Mouse (Mus musculus): ENCODE measurements around the gene Adarb2.

The Adarb2 gene

DNA sequence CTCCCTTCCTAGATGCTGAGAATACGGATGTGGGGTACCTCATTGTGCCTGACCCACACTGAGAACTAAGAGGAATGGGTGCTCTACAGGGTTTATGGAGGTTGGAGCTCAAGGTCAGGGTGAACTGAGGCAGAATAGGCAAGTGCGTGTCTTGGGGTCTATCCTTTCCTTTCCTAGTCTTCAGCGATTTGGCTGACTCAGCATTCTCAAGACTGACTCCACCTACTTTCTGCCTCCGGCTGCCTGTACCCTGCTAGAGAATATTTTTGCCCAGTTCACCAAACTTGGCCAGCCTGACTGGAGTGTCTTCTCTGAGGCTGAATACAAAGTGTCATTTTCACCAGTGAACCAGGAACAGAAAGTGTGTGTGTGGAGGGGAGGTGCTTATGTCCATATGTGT lies 163.4 kb downstream of the Adarb2 start:
- DNase-seq (ENCODE audit: extremely low spot score, low spot score), result no peak

DNA sequence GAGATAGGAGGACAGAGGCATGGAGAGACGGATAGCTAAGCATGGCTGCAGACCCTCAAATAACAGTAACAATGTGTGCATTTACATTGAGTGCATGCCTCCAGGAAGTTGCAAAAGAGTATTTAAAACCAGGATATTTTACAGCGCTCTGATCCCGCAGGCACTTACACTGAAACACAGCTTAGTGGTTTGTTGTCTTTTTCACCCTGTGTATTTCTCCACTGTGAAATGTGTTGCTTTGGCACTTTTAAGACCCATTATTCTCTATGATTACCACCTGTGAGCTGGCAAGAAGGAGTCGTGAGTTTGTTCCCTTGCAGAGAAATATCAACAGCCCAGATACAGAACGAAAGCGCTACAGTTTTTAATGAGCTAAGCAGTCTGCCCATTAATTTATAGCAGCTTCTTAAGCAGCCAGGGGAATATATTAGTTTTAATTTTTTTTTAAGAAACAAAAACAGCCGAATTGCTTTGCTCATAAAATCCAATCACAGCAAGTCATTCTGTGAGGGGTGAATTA lies 167.3 kb downstream of the Adarb2 start:
- no peak for DNase-seq (ENCODE audit: extremely low spot score, low spot score)

DNA sequence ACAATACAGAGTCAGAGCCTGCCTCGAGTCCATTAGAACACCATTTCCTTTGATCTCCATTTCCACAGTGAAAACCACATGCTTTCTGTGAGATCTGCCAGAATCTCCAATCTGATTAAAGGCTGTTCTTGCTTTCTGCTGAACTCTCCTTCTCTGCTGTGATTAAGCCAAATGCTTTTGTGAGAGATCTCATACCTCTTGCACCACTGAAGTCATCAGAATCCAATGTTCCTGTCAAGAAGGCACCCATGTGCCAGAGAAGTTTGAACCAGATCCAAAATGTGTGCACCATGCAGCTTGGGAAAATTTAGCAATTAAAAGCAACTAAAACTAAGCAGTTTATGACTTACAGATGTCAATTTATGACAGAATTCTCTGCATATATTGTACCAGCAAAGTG lies 185.9 kb downstream of the Adarb2 start:
- DNase-seq (ENCODE audit: extremely low spot score, low spot score), result no peak

DNA sequence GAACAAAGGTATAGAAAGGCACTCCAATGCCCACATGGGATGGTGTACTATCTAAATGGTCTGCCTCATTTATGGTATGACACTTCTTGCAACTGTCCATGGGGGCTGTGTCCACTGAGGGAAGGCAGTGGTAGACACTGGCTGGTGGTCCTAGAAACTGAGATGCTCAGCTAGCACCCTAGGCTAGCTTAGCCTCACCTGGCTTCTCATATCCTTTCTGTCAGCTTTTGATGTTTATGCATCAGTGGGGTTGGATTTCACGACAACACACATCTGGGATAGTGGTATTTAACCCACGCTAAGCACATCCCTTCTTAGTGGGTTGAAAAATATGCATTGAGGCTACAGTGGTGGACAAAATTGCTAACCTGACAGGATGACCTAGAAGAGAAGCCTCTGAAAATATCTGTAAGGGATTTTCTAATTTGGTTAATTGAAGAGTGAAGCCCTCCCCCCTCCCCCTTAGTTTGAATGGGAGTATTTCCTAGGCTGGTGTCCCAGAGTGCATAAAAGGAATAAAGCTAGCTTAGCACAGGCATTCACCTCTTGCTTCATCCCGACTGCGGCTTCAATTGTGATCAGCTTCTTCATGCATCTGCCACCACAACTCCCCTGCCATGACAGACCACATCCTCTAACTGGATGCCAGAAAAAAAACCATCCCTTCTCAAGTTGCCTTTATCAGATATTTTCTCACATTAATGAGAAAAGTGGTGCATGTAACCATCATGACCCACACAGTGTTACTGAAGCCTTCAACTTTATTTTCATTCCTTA lies 197.8 kb downstream of the Adarb2 start:
- no peak for DNase-seq (ENCODE audit: extremely low spot score, low spot score)

DNA sequence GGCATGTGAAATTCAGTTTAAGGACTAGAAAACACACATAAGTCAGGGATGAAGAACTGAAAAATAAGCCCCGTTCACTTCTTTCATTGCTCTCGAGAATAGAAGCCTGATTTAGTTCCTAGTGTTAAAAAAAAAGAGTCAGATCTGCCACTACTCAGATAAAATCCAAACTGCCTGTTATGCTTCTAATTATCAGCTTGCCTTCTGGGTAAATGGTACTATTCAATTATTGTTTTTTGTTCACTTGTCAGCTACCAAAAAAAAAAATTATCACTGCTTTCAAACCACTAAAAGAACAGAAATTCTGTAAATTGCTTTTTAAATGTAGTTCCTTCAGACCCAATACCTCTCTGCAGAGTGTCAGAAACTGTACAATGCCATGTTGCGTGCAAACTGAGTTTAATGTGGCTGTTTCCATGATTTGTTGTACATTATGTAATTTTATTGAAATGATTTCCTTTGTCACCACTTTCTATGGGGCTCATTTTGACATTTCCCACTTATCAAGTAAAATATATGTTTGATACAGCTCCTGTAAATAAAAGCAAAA lies 199.7 kb downstream of the Adarb2 start:
- DNase-seq (ENCODE audit: extremely low spot score, low spot score), result no peak

DNA sequence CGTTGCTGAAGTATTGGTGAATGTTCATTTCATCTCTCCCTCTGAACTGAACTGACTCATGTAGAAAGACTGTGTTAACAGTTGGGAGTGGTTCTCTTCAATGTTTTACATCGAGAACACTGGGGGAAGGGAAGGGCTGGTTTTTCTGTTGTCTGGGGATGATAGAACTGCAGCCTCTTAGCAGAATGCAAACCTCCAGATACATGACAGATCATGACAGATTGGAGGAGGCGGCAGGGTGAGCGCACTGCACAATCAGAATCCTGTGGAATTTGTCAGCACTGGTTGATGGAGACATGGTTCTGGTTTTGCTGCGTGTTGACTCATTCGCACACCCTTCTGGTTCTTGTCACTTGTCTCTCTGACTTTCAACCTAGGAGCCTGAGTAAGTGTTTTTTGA lies 203.4 kb downstream of the Adarb2 start:
- DNase-seq (ENCODE audit: extremely low spot score, low spot score), result no peak

DNA sequence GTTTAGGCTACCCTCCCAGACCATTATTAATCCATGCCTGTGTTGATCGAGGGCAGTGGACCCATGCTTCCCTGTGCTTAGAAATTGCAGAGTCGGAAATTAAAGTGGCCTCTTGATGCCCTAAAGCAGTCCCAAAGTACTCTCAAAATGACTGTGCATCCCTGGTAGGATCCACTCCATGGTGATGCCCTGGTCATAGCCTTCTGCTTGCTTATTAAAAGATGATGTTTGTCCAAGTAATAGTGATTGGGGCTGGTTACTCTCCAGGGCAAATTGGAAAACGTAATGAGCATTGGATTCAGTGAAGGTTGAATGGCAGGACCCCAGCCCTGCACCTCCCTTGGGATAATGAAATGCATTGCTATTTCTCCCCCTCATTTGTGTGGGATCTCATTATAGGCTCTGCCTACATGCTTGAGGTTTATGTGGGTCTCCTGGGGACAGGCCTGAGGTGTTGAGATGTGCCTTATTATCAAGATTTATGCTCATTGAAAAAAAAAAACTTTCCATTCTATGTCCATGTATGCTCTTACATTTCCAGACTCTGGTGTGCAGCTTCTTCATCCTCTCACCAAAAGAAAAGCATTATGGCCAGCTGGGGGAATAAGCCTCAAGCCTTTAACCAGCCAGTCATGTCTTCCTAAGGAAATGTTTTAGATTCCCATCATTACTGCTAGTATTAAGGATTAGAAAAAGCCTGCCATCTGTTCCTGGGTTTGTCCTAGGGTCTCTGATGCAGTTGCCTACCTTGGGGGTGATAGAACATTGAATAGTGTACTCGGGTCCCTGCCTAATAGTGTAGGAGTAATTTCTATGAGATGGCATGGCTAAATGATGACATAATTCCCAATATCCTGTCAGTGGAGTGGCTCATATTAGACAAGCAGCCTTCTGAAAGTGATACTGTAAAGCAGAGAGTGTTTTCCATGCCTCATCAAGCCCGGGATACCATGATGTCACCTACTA lies 208.0 kb downstream of the Adarb2 start:
- DNase-seq (ENCODE audit: extremely low spot score, low spot score), result no peak

DNA sequence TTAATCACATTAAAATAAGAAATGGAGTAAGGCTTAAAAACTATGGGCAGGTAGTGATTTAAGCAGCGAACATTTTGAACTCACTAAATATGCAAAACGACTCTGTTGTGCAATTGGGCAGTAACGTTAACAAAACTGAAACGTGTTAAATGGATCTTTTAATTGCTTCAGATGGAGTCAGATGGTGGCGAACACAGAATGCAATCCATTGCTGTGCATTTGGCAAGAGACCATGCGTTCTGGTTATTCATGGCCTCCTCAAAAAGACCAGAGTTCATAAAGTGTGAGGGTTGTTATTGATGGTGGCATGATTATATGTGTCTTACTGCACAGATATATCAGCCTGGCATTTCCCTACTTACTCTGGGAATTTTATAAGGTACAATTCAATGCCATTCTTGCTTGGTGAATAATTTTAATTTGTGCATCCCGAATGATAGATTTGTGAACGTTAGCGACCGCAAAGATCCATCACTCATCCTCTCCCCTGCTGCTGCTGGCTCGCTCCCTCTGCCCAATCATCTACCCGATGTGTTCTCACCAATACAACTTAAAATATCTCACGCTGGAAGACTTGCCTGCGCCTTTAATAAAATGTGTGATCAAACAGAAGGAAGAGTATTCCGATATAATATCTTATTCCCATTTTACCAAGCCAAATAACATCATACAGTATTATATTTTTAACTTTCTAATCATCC lies 221.5 kb downstream of the Adarb2 start:
- no peak for DNase-seq (ENCODE audit: extremely low spot score, low spot score)

DNA sequence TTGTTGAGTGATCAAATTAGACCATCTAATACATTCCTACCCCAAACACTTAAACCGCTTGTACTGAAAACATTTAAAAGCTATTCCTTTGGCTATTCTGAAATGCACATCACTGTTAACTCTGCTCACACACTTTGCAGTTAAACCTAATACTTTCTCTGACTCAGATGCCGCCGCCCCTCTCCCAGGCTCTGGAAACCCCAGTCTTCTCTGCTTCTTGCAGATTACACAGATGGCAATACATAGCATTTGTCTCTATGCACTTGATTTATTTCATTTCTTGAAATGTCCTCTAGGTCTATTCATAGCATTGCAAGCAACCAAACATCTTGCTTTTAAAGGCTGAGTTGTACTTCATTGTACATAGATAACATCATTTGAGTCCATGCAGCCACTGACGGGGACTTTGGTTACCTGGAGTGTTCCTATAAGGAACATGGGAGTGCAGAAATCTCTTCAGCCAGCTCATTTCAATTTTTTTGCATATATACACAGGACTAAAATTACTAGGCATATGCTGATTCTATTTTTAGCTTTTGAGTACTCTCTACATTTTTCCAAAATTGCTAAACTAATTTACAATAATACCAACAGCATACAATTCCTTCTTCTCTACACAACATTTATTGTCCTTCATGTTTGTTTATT lies 236.6 kb downstream of the Adarb2 start:
- no peak for DNase-seq (ENCODE audit: extremely low spot score, low spot score)

DNA sequence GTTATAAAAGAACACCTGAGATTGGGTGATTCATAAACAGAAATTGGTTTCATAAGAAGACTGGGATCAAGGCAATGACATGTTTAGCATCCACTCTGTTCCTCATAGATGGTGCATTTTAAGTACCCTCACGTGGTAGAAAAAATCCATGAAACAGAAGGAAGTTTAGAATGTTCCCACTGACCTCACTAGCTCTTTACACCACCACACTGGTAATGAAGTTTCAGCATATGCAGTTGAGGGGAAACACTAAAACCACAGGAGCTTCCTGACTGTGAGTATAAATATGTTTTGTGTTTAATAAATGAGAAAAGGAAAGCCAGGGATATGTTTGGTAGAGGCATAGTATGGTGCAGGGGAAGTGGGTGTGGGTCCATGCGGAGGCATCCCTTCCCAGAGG lies 242.7 kb downstream of the Adarb2 start:
- DNase-seq (ENCODE audit: extremely low spot score, low spot score), result no peak

DNA sequence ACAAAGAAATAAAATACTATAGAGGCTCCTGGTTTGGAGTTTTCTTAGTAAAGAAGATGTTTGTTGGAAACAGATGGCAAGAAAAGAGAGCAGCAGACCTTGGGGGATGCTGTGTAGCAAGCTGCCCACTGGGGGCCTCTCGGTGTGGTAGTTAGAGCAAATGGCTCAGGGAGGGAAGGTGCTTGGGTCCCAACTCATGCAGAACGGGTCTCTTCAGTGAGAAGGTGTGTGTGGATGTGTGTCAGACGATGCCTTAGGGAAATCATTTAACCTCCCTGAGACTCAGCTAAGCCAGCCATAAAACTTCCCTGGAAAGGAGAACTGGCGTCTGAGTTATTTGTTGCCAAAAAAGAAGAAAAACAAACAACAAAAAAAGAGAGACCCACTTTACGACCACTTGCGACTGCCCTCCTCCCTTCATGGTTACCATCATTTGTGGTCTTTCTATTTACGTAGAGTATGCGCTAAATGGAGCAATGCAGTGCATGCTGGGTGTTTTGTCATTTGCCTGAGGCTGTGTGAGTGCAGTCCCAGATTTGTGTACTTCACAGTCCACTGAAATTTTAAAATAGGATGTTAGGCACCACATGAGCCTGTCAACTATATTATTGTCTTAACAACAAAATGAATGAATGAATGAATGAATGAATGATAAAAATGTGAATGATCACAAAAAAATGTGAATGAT lies 245.7 kb downstream of the Adarb2 start:
- no peak for DNase-seq (ENCODE audit: extremely low spot score, low spot score)

DNA sequence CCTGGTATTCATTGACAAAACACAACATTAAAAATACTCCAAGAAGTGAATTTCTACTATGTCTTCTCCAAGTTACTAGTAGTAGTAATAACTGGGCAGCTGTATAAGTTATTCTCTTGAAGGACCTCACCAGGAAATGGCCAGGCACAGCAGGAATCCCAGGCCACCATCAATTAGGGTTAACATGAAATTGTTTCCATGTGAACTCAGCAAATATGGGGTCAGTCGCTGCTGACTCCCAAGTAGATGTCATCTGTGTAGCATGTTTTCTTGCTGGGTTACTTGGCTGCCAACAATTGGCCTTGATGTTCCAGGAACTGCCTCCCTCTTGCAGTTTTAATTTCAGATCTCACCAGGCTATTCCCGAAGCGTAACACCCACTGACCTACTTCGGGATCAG lies 248.9 kb downstream of the Adarb2 start:
- DNase-seq (ENCODE audit: extremely low spot score, low spot score), result peak; percentile 13

DNA sequence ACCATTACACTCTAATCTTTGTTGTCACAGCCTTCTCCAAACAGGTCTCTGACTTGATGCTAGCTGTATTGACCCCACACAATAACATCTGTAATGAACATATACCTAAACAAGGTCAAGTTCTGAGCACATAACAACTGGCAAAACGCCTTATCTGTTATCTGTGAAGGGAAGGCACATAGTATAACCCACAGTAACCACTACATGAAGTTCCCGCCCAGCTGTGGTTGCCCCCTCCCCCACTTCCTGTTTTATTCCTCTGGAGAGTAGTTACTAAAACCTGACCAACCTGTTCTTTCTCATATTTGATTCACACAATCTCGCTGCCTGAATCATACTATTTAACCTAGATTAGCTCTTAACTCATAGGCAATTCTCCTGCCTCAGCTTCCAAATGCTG lies 254.2 kb downstream of the Adarb2 start:
- no peak for DNase-seq (ENCODE audit: extremely low spot score, low spot score)

DNA sequence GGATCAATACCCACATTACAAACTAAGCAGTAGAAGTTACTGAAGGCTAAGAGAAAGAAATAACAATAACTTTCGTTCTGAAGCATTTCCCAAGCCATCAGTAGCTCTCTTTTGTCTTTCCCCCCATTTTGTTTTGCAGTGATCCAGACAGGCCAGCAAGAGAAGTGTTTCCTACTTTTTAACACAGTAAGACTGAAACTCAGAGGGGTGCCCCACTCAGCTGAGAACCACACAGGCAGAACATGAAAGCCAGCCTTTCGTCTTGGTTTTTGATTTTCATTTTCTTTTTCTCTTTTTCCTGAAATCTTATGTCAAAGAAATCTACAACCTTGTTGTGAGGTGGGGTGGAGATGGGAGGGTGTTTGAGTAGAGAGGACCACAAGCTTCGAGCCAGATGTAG lies 255.2 kb downstream of the Adarb2 start:
- DNase-seq (ENCODE audit: extremely low spot score, low spot score), result no peak

DNA sequence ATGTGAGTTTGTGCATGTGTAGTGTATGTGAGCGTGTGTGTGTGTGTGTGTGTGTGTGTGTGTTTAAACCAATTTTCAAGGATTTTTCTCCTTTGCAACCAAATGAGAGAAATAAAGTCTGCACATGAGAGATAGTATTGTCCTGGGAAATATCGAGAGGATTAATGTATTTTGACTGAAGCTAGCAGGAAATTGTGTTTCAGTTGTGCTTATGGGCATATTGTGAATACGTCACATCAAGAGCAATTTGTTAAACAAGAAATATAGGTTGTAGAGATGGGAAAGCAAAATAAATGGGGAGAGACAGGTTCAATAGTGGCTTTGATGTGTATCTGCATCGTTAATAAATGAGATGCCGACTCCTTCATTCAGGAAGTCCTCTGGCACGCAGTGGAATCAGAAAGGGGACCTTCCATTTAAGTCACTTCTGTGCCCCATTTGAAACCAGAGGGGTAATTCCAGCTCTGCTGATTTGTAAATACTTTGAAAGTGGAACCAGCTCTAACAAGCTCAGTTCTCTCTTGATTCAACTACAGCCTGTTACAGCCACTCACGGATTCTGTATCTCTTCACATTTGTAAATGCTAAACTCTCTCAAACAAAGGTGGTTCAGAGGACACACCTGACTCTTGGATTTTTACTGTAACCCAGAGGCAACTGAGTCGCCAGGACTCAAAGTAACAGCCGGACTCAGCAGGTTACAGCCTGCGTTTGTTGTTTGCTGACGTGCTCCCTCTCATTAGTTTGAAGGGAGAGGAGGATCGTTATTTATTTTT lies 265.1 kb downstream of the Adarb2 start:
- DNase-seq (ENCODE audit: extremely low spot score, low spot score), result no peak

DNA sequence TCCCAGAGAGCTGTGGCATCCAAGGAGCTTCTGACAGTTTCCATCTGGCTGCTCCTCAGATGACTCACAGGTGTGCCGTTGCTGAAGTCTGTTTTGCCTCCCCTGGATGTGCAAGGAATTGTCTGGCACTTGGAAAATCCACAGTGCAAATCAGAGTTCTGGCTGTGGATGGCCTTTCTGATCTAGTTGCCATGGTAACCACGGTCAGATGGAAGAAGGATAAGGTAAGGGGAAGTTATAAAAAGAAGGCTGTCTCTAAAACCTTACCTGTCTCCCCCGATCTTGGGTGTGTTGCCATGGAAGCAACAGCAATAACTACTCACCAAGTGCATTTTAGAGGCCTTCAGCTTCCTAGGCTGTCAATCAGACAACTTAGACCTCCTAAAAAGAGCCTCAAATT lies 273.6 kb downstream of the Adarb2 start:
- no peak for DNase-seq (ENCODE audit: extremely low spot score, low spot score)

DNA sequence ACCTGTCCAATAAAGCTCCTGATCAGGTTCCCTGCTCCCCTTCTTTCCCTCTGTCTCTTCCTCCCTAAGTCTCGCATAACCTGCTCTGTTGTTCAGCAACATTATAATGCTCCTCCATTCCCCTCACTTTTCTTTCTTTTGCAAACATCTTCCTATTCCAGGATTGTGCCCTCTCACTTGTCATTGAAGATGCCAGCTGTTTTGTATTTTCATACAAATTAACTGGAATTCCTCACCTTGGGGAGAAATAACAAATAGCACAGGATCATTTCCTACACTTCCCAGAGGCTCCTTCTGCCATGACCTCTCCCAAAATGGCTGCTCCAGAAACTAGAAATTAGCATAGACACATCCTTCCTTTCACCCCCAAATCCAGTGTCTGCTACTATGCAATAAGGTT lies 276.1 kb downstream of the Adarb2 start:
- DNase-seq (ENCODE audit: extremely low spot score, low spot score), result no peak

DNA sequence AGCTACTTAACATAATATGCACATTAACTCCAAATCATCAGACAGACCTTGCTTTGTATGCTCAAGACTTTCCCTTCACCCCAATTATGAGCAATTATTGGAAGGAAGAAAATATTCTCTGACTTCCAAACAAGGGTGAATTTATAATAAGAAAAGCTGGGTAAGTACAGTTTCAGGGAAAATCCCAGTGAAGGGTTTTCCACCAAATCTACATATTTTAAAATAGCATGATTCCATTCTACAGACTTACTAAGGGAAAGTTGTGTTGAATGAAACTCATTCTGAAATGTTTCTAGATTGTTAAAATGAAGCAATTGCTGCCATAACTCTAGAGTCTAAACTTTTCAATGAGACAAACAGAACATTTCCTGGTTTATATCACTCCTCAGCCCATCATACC lies 277.3 kb downstream of the Adarb2 start:
- DNase-seq (ENCODE audit: extremely low spot score, low spot score), result no peak

DNA sequence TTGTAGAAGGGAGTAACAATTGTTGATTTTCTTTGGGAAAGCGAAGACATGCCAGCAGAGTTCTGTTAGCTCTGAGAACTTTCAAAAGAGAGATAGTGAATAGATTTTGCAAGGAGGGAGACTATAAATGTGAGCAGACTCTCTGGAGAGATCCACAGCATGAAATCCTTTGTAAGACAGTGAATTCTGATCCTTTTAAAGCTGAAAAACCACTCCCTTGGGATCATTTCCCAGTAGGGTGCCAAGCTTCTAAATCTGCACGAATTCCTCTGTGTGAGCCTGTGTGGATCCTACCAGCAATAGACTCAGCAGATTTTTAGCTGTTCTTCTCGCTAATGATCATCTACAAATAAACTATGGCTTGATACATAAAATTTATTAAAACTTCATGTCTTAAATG lies 278.7 kb downstream of the Adarb2 start:
- DNase-seq (ENCODE audit: extremely low spot score, low spot score), result no peak

Measured in neural tube, embryonic 10.5 days (tissue).